Mouse (Mus musculus) spleen, postnatal 4 days (tissue): Measurements from ENCODE around the gene BC030867.

ENCODE experiments used
- DNase-seq, 2 experiments: peaks; one replicate each; pipeline ENCODE4 v3.0.0; 2022; ENCODE audit warnings: low spot score in 2 of 2

Gene BC030867

GRCm38 (mm10) chr11:102314321-102314720, 65.6 kb downstream of the BC030867 start:
- DNase-seq, result peak in 1 of 2 experiments; percentile 58
